Mouse (Mus musculus) liver, embryonic 18 days (tissue): ENCODE data around the gene Aktip. TPM values are rescaled to one million over a fixed set of nuclear protein-coding genes. Genes with fewer than 3 reads are reported as not detected.

Experiments used
- polyA plus RNA-seq: library from polyadenylated mRNA; depleted of rRNA; stranded (reverse); fragments of >200 nt; gene quantifications from 2 replicates; pipeline ENCODE4 v1.2.3, GENCODE M21; 2012; rRNA removed

The Aktip gene
- polyA plus RNA-seq: 5.6 and 6.0 TPM in 2 replicates

DNA sequence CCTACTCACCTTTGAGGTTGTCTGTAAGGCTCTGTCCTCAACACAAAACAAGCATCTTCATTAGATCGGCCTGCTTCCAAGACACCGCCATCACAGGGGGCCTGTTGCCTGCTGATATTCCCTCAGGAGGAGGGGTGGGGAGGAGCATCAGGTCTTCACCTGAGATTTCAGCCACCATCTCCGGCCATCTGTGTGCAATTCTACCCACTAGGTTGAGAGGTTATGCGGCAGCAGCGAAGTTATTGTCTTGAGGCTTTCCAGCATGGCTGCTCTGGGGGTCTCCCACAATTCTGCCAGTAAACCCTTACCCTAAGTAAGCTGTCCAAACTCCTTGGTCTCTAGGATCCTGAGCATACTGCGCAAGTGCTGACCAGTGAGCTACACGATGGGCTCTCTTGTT lies at the start of gene Aktip:
Gene Aktip, minus strand, starts transcription at position 101 of the 400 bp plus-strand sequence.

DNA sequence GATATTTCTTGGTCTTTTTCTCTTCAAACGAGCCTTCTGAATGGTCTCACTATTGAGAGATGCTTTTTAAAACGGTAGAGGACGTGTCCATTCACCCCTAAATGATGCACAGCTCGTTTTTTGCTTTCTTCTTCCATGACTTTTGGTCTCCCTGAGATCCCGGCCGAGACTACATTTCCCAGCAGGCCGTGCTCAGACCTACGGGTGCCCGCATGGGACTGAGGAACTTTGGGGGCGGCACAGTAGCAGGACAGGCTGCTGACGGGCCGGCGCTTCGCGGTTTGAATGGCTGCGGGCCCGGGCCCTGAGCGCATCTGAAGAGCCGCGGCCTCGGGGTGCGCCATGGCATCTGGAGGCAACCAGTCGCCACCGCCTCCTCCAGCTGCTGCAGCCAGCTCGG lies 129.9 kb downstream of the Aktip start, which contains the start of gene Rbl2:
Gene Rbl2, plus strand, starts transcription at position 224 of the 400 bp plus-strand sequence.

Other genes with a start within 250 kb of the Aktip start
- gene Rbl2, start 129.9 kb downstream of the Aktip start, polyA plus RNA-seq: 6.1 and 6.7 TPM in 2 replicates
- gene Rpgrip1l, start 113.3 kb upstream of the Aktip start, polyA plus RNA-seq: 0.82 and 1.3 TPM in 2 replicates
- 11.5 and 14.7 TPM in 2 replicates for gene Fto, start 113.5 kb upstream of the Aktip start, polyA plus RNA-seq